Comparison of ENCODE assay signal across 9 mouse cellular contexts in the genomic region with DNA sequence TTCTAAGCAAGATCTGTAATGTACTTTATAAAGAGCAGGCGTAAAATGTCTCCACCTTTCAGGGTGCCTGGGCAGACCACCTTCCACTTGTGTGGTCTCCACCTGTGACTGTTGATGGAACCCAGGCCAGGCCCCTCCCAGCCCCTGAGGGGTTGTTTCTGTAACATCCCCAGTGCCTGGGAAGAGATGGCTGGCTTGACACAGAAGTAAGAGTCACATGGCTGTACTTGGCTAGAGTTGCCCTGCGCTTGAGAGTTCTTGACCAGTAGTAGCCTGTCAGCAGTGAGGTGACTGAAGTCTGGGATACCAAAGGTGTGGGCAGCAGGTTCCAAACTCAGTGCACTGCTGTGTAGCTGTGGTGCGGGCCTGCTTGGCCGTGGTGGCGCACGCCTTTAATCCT. TPM values are rescaled to one million over a fixed set of nuclear protein-coding genes. Genes with fewer than 3 reads are reported as not detected.
A peak's percentile ranks its signal among the peaks of the same experiment; 100 is the strongest.
DNase-seq lines count a peak whose midpoint lies in the region; ATAC-seq lines count a peak whose summit lies in the region.
"Had no signal": no experiment of that assay in that cellular context is flagged by ENCODE, and none has a peak within 500 bp of the region (broad histone marks: within the 10 kb centered on the region; RNA-seq: fewer than 3 reads in every experiment).

No protein-coding gene starts in this region.

- intact Hi-C loops in heart, postnatal 14 days (cut with DNase I) = no loop called here

- ATAC-seq in heart, embryonic 12.5 days (ENCODE audit: insufficient number of reproducible peaks, low FRiP score) = no peak
- no peak for ATAC-seq in midbrain, embryonic 13.5 days

- no peak overlapping the region for H3K4me3 ChIP-seq in heart, embryonic 12.5 days
- peak overlapping the region; percentile 40 for H3K4me3 ChIP-seq in hindbrain, embryonic 10.5 days
- no peak overlapping the region for H3K4me3 ChIP-seq in midbrain, embryonic 13.5 days (replicated peaks)

- H3K9me3 ChIP-seq in heart, embryonic 12.5 days (replicated peaks) = no peaks in the 10 kb centered on the region
- H3K9me3 ChIP-seq in hindbrain, embryonic 10.5 days = no peaks in the 10 kb centered on the region
- no peaks in the 10 kb centered on the region for H3K9me3 ChIP-seq in midbrain, embryonic 13.5 days

- peak overlapping the region; percentile 96 for H3K27ac ChIP-seq in heart, embryonic 12.5 days (ENCODE audit: poor library complexity, severe bottlenecking)
- peak overlapping the region; percentile 93 for H3K27ac ChIP-seq in hindbrain, embryonic 10.5 days
- H3K27ac ChIP-seq in midbrain, embryonic 13.5 days = peak overlapping the region; percentile 95

- DNase-seq in heart, postnatal 14 days = no peak
- DNase-seq in ZHBTc4 (ENCODE audit: low read depth, low spot score) = peak; percentile 89
- DNase-seq in hindbrain, embryonic 10.5 days (ENCODE audit: low spot score) = no peak
- no peak for DNase-seq in left cerebral cortex, adult 18-20 months (ENCODE audit: low spot score in 2 of 2)
- no peak for DNase-seq in right cerebral cortex, adult 18-20 months
- DNase-seq in Muller cell, postnatal 12 days (ENCODE audit: inconsistent ontology term) = no peak
- DNase-seq: gastrocnemius, postnatal 14 days had no signal

- WGBS in heart, embryonic 12.5 days = 91% methylated on average over 6 of the region's 6 CpGs
- 92% methylated on average over 6 of the region's 6 CpGs for WGBS in hindbrain, embryonic 10.5 days
- 93% methylated on average over 6 of the region's 6 CpGs for WGBS in midbrain, embryonic 13.5 days

- peaks cover 87% of the 10 kb centered on the region for H3K4me1 ChIP-seq in heart, embryonic 12.5 days (replicated peaks)
- H3K4me1 ChIP-seq in hindbrain, embryonic 10.5 days (replicated peaks) = peaks cover 86% of the 10 kb centered on the region
- H3K4me1 ChIP-seq in midbrain, embryonic 13.5 days (replicated peaks) = peaks cover 86% of the 10 kb centered on the region

- no peaks in the 10 kb centered on the region for H3K27me3 ChIP-seq in heart, embryonic 12.5 days (replicated peaks)
- no peaks in the 10 kb centered on the region for H3K27me3 ChIP-seq in hindbrain, embryonic 10.5 days (ENCODE audit: insufficient read depth, poor library complexity, severe bottlenecking)
- no peaks in the 10 kb centered on the region for H3K27me3 ChIP-seq in midbrain, embryonic 13.5 days

- no peaks in the 10 kb centered on the region for H3K36me3 ChIP-seq in heart, embryonic 12.5 days
- H3K36me3 ChIP-seq in hindbrain, embryonic 10.5 days = peaks cover 7% of the 10 kb centered on the region; the same call in 1 of the 2 replicates
- no peaks in the 10 kb centered on the region for H3K36me3 ChIP-seq in midbrain, embryonic 13.5 days

- H3K4me2 ChIP-seq in heart, embryonic 12.5 days = peak overlapping the region; percentile 56; the same call in 1 of the 2 replicates
- peak overlapping the region; percentile 51 for H3K4me2 ChIP-seq in midbrain, embryonic 13.5 days (replicated peaks)

- H3K9ac ChIP-seq in heart, embryonic 12.5 days = peak overlapping the region; percentile 56
- H3K9ac ChIP-seq in midbrain, embryonic 13.5 days (replicated peaks) = peak overlapping the region; percentile 25

RNA-seq across cellular contexts. Expression of gene Prrc2b, which starts 24.6 kb away (rescaled TPM):
- 54.7 and 66.5 TPM in 2 replicates for polyA plus RNA-seq in heart, embryonic 12.5 days (2016; fragmentation: Nextera tagmentation; extraction: Ambion mirVana)
- total RNA-seq in heart, postnatal 14 days (2021) = 100 to 1,000 TPM in 1 of 2 experiments, 10 to 100 TPM in 1; 92.9 to 101 TPM
- 55.6 and 68.9 TPM in 2 replicates for polyA plus RNA-seq in hindbrain, embryonic 10.5 days (2016; fragmentation: Nextera tagmentation; extraction: Ambion mirVana)
- polyA plus RNA-seq in midbrain, embryonic 13.5 days (2015; fragmentation: Nextera tagmentation; extraction: Ambion mirVana) = 68.4 and 77.5 TPM in 2 replicates
- total RNA-seq in left cerebral cortex, adult 18-20 months (2021) = 100 to 1,000 TPM; 259 to 266 TPM
